Mouse (Mus musculus) neural tube, postnatal 0 days (tissue): Measurements from ENCODE around the gene Gm10801. TPM values are rescaled to one million over a fixed set of nuclear protein-coding genes. Genes with fewer than 3 reads are reported as not detected.

Experiments used
- polyA plus RNA-seq: library from polyadenylated mRNA; unstranded; fragments of >200 nt; fragmentation: Nextera tagmentation; extraction: Ambion mirVana; gene quantifications from 2 replicates; pipeline ENCODE4 v1.2.1, GENCODE M21; 2015

Gene Gm10801
- polyA plus RNA-seq, result 1.1 TPM in 1 of 2 replicates, not detected in the other

GRCm38 (mm10) chr2:98661937-98662336 lies at the start of gene Gm10801:
Gene Gm10801 (plus strand): TSS chr2:98662237.

DNA sequence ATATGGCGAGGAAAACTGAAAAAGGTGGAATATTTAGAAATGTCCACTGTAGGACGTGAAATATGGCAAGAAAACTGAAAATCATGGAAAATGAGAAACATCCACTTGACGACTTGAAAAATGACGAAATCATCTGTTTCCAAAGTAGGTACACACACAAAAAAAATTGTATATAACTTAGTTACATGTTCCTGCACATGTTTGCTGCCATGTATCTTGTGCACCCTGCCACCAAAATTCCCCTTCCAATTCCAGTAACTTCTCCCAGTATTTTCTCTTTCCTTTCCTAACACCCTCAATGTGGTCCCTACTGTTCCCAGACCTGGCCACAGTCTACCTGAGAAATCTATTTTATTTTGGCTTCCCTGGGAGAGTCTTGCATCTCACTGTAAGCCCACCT lies 5.2 kb downstream of the Gm10801 start, which contains the start of gene Gm10800:
Gm10800 (minus strand) TSS at position 101 of the 400 bp plus-strand sequence.

Other genes with a start within 250 kb of the Gm10801 start
- 2.8 and 3.9 TPM in 2 replicates for gene Gm10800, start 5.1 kb downstream of the Gm10801 start, polyA plus RNA-seq